Mouse (Mus musculus) CD4-positive naive resting alpha-beta T cell, adult 76 days (primary cell): ENCODE measurements around the gene Emc8. TPM values are rescaled to one million over a fixed set of nuclear protein-coding genes. Genes with fewer than 3 reads are reported as not detected.

ENCODE experiments used
- total RNA-seq: library from RNA; stranded (reverse); gene quantifications from one replicate; pipeline ENCODE4 v1.2.4, GENCODE M21; 2023

The Emc8 gene
- total RNA-seq = 21.9 TPM

DNA sequence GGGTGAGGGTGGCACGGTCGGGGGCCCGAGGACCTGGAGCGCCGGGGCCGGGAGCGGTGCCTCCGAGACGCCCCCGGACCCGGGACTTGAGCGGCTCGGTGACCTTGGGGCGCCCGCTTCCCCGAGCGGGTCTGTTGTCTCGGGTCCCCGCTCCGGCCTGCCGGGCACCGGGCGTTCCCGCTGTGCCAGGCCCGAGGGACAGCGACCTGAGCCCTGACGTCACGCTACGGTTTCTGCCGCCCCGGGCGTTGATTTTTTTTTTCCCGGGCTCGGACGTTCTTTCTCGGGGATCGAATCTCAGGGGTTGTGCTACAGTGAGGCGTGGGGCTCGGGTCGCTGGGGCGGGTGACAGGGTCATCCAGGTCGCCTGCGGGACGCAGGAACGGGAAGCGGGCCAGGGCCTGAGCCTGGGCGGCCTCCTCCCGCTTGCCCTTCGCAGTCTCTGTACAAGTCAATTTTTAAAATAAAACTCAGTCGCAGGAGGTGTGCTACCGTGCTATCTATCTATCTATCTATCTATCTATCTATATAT is at the start of gene Emc8:
Gene Emc8, minus strand, starts transcription at position 200 of the 532 bp plus-strand sequence.

GRCm38 (mm10) chr8:120667561-120668373 is 606 bp downstream of the Emc8 start, which contains the start of the genes Gm27021 and Cox4i1:
Gm27021 (minus strand) TSS chr8:120668079.
Cox4i1 (plus strand) TSS chr8:120668222.

DNA sequence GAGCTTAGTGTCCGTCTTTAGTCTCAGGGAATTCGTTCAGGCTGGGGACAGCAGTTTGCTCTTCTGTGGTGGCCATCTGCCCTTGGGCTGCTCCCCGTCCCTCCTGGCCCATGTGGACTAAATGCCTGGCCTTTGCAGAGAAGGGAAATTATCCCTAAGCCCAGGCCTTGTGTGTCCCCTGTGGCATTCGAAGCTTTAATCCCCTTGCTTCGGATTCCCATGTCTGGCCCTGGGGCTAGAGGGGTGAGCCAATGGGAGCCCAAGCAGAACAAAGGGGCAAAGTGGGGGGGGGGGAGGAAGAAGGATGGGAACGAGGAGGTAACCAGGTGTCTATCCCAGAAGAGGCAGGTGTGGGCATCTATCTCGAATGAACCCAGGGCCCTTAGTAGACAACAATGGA is 20.8 kb downstream of the Emc8 start, which contains the start of gene 1190005I06Rik:
Gene 1190005I06Rik, minus strand, starts transcription at position 101 of the 400 bp plus-strand sequence.

Other genes starting within 250 kb of the Emc8 start
- 2.2 TPM for gene Gins2, start 79.3 kb downstream of the Emc8 start, total RNA-seq
- gene 1190005I06Rik, start 20.9 kb downstream of the Emc8 start, total RNA-seq = not detected
- gene Gm27021, start 494 bp downstream of the Emc8 start, total RNA-seq = not detected
- gene Cox4i1, start 351 bp downstream of the Emc8 start, total RNA-seq = 399 TPM
- gene Irf8, start 67.8 kb upstream of the Emc8 start, total RNA-seq = 40.0 TPM